Mouse (Mus musculus) right cerebral cortex, postnatal 14 days (tissue): ENCODE measurements around the gene Vstm2l.
A peak's percentile ranks its signal among the peaks of the same experiment; 100 is the strongest.

Experiments
- DNase-seq: peaks from one replicate; pipeline ENCODE4 v3.0.0; 2022

Gene Vstm2l

GRCm38 (mm10) chr2:157914105-157914764, at the start of gene Vstm2l:
Gene Vstm2l, plus strand, starts transcription at chr2:157914653.
- peak; percentile 81 for DNase-seq

DNA sequence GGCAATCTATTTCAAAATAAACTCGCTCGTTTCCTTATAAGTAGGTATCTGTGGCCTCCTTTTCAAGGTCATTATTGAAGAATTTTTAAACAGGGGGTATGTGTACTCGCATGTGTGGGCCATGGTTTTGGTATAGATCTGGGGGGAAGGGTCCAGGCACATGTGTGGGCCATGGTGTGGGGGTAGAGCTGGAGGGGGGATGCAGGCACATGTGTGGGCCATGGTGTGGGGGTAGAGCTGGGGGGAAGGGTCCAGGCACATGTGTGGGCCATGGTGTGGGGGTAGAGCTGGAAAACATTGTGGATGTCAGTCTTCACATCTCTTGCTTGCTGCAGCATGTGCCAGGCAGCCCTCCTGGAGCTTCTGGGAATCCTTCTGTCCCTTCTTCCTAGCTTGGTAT, 47.3 kb upstream of the Vstm2l start:
- DNase-seq: no peak

DNA sequence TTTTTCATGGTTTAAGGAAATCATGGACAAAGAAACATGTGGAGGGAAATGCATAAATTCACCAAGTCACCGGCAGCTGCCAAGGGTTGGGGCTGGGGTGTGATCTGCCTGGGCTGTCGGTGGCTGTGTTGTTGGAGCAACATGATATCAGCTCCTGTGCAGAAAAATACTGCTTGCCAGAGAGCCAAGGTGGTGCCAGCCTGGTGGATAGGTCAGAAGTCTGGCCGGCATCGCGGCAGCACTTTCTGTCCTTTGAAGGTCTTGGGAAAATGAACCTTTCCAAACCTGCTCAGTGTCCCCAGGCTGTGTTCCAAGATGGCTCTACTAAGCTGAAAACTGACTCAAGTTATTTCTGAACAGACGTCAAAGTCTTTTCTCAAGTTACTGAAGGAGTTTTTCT, 44.2 kb upstream of the Vstm2l start:
- DNase-seq: no peak

- no peak for DNase-seq
These were observed 41.2 kb upstream of the Vstm2l start for GRCm38 (mm10) chr2:157873223-157873622.

- DNase-seq: no peak
These were observed 40.8 kb upstream of the Vstm2l start for GRCm38 (mm10) chr2:157873691-157874090.

GRCm38 (mm10) chr2:157875111-157875510, 39.3 kb upstream of the Vstm2l start:
- no peak for DNase-seq

- no peak for DNase-seq
These were observed 37.1 kb upstream of the Vstm2l start for GRCm38 (mm10) chr2:157877394-157877793.

GRCm38 (mm10) chr2:157877967-157878366, 36.5 kb upstream of the Vstm2l start:
- DNase-seq: no peak

GRCm38 (mm10) chr2:157881939-157882338, 32.5 kb upstream of the Vstm2l start:
- no peak for DNase-seq

DNA sequence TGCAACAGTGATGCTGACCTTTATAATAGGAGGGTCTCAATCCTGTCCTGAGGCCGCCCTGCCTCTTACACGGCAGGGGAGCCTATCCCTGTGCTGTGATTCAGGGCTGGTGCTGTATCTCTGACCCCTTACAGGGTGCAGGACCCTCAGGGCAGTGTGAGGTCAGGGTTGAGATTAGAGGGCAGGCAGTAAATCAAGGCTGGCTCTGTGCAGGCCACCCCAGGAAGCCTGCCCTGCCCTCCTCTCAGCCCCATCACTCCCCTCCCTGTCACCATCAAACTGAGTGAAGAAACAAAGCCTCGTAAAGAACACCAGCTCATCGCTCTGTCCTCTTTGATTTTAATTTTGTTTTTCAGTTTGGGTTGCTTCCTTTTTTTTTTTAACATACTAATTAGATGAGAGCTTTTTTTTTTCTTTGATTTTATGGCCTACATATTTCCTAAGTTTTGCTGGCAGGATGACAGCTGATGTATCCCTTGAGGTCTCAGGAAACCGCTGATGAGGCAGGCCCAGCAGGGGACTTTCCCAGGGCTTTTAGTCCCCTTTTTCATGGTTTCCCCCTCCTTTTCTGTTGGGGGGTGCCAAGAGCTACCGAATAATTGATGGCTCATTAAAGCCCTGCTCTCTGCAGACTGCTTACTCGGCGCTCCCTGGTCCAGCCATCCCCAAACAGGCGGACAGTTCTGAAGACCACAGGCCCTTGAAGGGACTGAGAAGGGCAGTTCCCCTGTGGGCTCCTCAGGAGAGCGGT, 27.0 kb upstream of the Vstm2l start:
- no peak for DNase-seq

- DNase-seq: no peak
These were observed 23.3 kb upstream of the Vstm2l start for GRCm38 (mm10) chr2:157891166-157891565.

DNA sequence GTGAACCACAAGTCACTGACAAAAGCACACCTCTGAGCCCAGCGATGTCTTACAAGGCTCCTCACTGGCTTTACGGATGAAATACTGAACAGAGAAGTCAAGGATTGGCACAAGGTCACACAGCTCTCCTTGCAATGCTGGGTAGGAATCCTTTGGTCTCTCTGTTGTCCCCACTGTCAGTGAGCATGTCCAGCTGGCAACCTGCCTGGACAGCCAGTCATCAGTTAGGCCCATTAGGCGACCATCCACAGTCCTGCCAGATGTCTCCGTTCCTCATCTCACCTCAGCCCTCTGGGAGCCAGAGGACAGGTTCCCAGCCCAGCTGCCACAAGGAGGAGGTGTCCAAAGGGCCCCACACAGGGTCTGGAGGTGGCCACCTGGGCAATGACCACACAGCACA, 17.3 kb upstream of the Vstm2l start:
- DNase-seq: no peak

- DNase-seq: peak; percentile 64
These were observed 1.2 kb upstream of the Vstm2l start for GRCm38 (mm10) chr2:157913204-157913636.

GRCm38 (mm10) chr2:157913705-157914104, 748 bp upstream of the Vstm2l start:
- no peak for DNase-seq

DNA sequence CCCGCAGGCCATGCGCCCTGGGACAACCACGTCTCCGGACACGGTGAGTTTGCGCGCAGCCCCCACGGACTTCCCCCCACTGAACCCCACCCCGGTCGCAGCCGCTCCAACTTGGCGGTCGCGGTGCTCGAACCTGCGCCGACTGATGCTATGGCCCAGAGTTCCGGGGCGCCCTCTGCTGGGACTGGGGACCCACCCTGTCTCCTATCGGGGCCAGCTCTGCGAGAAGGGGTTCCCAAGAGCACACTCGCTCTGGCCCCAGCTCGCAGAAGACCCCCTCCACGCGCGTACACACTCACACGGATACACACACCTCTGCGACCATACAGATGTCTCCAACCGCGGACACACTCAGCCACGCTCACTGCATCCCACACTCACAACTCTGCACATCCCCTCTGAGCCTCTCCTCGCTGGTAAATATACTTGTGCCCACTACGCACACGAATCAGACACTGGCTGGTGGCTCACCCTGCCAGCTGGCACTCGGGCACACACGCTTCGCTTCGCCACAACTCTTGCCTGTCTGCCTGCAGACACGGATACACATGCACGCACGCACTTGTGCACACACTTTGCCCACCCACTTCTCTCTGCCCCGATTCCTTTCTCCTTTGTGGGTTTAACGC, 550 bp downstream of the Vstm2l start:
- DNase-seq: peak; percentile 61

- no peak for DNase-seq
These were observed 4.1 kb downstream of the Vstm2l start for GRCm38 (mm10) chr2:157918529-157918928.

- no peak for DNase-seq
These were observed 7.1 kb downstream of the Vstm2l start for GRCm38 (mm10) chr2:157921551-157921950.

DNA sequence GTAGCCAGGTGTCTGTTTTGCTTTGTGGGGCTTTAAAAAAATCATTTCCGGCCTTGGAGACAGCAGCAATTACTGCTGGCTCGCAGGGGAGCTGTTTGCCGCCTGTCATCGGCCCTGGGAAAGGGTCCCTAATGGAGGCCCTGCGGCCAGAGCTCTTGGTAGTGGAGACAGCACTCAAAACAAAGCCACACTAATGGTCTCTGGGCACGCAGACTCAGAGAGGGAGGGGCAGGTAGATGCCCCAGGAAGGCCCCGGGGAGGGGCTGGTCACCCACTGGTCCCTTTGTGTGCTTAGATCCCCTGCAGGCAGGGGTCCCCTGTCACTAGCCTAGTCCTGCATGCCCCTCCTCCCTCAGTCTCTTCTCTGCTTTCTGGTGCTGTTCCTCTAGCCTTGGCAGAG, 9.0 kb downstream of the Vstm2l start:
- no peak for DNase-seq

GRCm38 (mm10) chr2:157924504-157924903, 10.1 kb downstream of the Vstm2l start:
- no peak for DNase-seq

- DNase-seq: no peak
These were observed 12.0 kb downstream of the Vstm2l start for GRCm38 (mm10) chr2:157926502-157926901.

GRCm38 (mm10) chr2:157926927-157927326, 12.5 kb downstream of the Vstm2l start:
- no peak for DNase-seq

GRCm38 (mm10) chr2:157927397-157927796, 12.9 kb downstream of the Vstm2l start:
- DNase-seq: no peak

DNA sequence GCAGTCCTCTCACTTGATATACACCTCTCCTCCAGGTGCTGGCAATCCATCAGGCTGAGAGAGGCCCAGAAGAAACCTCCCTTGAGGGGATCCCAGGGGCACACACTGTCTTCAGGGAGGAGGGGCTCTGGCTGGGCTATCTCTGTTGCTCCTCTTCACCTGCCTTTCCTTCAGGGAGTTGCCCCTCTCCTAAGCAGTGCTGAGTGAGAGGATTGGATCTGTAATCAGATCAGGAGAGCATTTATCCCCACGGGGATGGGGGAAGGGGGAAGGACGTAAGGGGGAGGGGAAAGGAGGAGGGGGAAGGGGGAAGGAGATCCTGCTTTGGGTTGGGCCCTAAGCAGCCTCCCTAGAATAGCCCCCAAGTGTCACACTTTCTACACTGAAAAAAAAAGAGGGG, 13.4 kb downstream of the Vstm2l start:
- no peak for DNase-seq

DNA sequence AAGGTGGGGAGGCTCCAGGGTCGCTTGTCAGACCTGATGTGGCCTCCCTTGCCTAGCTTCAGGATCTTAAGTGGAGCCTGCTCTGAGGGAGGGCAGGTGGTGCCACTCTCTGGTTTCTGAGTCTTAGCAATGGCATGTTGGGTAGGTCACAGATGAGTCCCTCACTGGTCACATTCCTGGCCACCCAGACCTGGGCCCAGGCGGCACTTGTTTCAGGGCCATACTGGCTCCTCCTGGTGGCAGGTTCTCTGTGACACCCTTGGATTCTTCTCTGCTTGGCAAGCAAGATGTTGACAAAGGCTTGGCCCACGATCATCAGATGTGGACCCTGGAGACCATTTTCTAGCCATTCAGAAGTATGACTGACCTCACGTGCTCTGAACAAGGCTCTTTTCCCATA, 18.2 kb downstream of the Vstm2l start:
- no peak for DNase-seq
